Mouse (Mus musculus) G1E (cell line): ENCODE data around the gene Tbc1d25. TPM values are rescaled to one million over a fixed set of nuclear protein-coding genes. Genes with fewer than 3 reads are reported as not detected.

Source experiments
- ATAC-seq: 2 replicates; pipeline ENCODE4 v1.8.0; 2016; ENCODE audit warnings: mild to moderate bottlenecking; ENCODE audit not compliant: insufficient number of reproducible peaks, poor library complexity, low FRiP score, severe bottlenecking; ENCODE audit errors: extremely low read depth
- DNase-seq: peaks from one replicate; pipeline ENCODE4 v3.0.0; 2012; ENCODE audit warnings: low spot score
- H3K27me3 ChIP-seq: 2 replicates; pipeline ENCODE4 v1.6.1; 2012; ENCODE audit warnings: mild to moderate bottlenecking, low read length, inconsistent platforms; ENCODE audit not compliant: insufficient read depth
- H3K36me3 ChIP-seq: replicated peaks from 2 replicates; pipeline ENCODE3; 2012; ENCODE audit warnings: mild to moderate bottlenecking, inconsistent platforms
- H3K4me1 ChIP-seq: 2 replicates; pipeline ENCODE4 v1.6.1; 2012; ENCODE audit warnings: low read depth, low read length, inconsistent platforms, mixed read lengths; ENCODE audit not compliant: insufficient read depth
- H3K4me3 ChIP-seq: 2 replicates; pipeline ENCODE4 v1.5.1; 2012; ENCODE audit warnings: low read depth, mild to moderate bottlenecking, inconsistent platforms, low read length, moderate library complexity, mixed read lengths
- H3K9me3 ChIP-seq: replicated peaks from 2 replicates; pipeline ENCODE4 v1.6.1; 2012; ENCODE audit warnings: inconsistent platforms
- CTCF ChIP-seq: IDR thresholded peaks from 2 replicates; pipeline ENCODE4 v1.5.1; 2012; ENCODE audit warnings: low read depth, low read length, inconsistent platforms, mixed read lengths
- GATA1 ChIP-seq: IDR thresholded peaks from 2 replicates; pipeline ENCODE4 v1.6.1; 2012; ENCODE audit warnings: borderline replicate concordance, low read length, inconsistent platforms, mixed read lengths
- GATA2 ChIP-seq: IDR thresholded peaks from 2 replicates; pipeline ENCODE4 v1.6.1; 2012; ENCODE audit warnings: low read depth, low read length, inconsistent platforms, borderline replicate concordance
- POLR2AphosphoS5 ChIP-seq: IDR thresholded peaks from 2 replicates; pipeline ENCODE4 v1.6.1; 2012; ENCODE audit warnings: low read depth, low read length, inconsistent platforms; ENCODE audit not compliant: insufficient replicate concordance
- TAL1 ChIP-seq: conservative IDR thresholded peaks from 2 replicates; pipeline ENCODE4 v1.6.1; 2012; ENCODE audit warnings: low read depth, low read length, inconsistent platforms, mixed read lengths
- polyA plus RNA-seq: library from polyadenylated mRNA; stranded (reverse); fragments of >175 nt; gene quantifications from 2 replicates; pipeline ENCODE4 v1.2.3, GENCODE M21; 2012
- total RNA-seq, 2 experiments: library from RNA; stranded (forward) in 1 of 2; stranded (reverse) in 1 of 2; fragments of 200-1000 nt in 1 of 2; fragments of >200 nt in 1 of 2; fragmentation: Nextera tagmentation in 1 of 2; gene quantifications; 2 replicates each; pipeline ENCODE4 v1.2.3; 2014 to 2017

The Tbc1d25 gene
- total and polyA plus RNA-seq, 3 experiments, result 4.4 to 9.7 (median 6.5) TPM

DNA sequence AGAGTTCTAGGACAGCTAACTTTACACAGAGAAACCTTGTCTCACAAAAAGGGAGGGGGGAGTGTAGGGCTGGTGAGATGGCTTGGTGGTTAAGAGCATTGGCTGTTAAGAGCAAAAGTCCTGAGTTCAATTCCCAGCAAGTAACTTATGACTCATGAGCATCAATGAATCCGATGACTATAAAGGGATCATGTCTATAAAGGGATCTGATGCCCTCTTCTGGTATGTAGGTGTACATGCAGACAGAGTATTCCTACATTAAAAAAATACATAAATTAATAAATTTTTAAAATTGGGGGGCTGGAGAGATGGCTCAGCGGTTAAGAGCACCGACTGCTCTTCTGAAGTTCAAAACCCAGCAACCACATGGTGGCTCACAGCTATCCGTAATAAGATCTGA is 60.7 kb downstream of the Tbc1d25 start:
- Histone ChIP-seq H3K4me1 (peaks cover 5% of the 10 kb centered on the region), H3K4me3 (no peak overlapping the region), H3K36me3 (peaks cover 5% of the 10 kb centered on the region), H3K27me3 (no peaks in the 10 kb centered on the region), H3K9me3 (no peaks in the 10 kb centered on the region)
- ATAC-seq, result no peak
- TF ChIP-seq POLR2AphosphoS5, result no peak
- no peak for TF ChIP-seq CTCF
- TF ChIP-seq TAL1, result no peak
- no peak for TF ChIP-seq GATA1
- TF ChIP-seq GATA2, result no peak
- DNase-seq, result no peak

DNA sequence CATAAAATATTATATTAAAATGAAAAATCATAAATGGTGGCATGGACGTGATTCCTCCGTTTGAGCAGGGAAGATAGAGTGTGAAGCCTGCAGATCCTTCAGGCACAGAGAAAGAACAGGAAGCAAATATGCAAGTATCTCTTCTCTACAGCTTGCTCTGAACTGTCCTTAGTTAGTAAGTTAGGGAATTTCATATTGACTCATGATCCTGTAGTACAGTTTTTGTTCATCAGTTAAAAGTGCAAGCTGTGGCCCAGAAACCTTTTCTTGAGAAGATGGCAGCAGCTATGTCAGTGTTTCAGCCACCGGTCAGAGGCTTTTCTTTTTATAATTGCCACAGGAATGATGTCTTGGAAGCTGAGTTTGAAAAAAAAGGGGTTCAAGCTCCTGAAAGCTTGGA is 71.0 kb downstream of the Tbc1d25 start:
- Histone ChIP-seq H3K27me3 (no peaks in the 10 kb centered on the region), H3K36me3 (no peaks in the 10 kb centered on the region), H3K4me3 (no peak overlapping the region), H3K4me1 (peaks cover 24% of the 10 kb centered on the region), H3K9me3 (no peaks in the 10 kb centered on the region)
- TF ChIP-seq TAL1 (no peak), GATA1 (no peak), POLR2AphosphoS5 (no peak), GATA2 (no peak), CTCF (no peak)
- no peak for DNase-seq
- no peak for ATAC-seq

Other genes starting within 250 kb of the Tbc1d25 start
- gene Eras, start 247.6 kb downstream of the Tbc1d25 start, total RNA-seq (2014; fragmentation: Nextera tagmentation), result not detected in 2 replicates
- gene Eras, start 247.6 kb downstream of the Tbc1d25 start, total RNA-seq (2017), result not detected in 2 replicates
- gene Eras, start 247.6 kb downstream of the Tbc1d25 start, polyA plus RNA-seq, result not detected in 2 replicates
- gene Hdac6, start 228.3 kb downstream of the Tbc1d25 start, total RNA-seq (2014; fragmentation: Nextera tagmentation), result 14.5 and 17.2 TPM in 2 replicates
- gene Hdac6, start 228.3 kb downstream of the Tbc1d25 start, total RNA-seq (2017), result 5.5 and 8.9 TPM in 2 replicates
- 6.0 and 6.5 TPM in 2 replicates for gene Hdac6, start 228.3 kb downstream of the Tbc1d25 start, polyA plus RNA-seq
- 93.3 and 105 TPM in 2 replicates for gene Gata1, start 198.1 kb downstream of the Tbc1d25 start, total RNA-seq (2014; fragmentation: Nextera tagmentation)
- 38.1 and 41.0 TPM in 2 replicates for gene Gata1, start 198.1 kb downstream of the Tbc1d25 start, total RNA-seq (2017)
- gene Gata1, start 198.1 kb downstream of the Tbc1d25 start, polyA plus RNA-seq, result 46.2 and 48.8 TPM in 2 replicates
- gene Glod5, start 157.7 kb downstream of the Tbc1d25 start, total RNA-seq (2014; fragmentation: Nextera tagmentation), result not detected in 2 replicates
- gene Glod5, start 157.7 kb downstream of the Tbc1d25 start, total RNA-seq (2017), result not detected in 2 replicates
- gene Glod5, start 157.7 kb downstream of the Tbc1d25 start, polyA plus RNA-seq, result not detected in 2 replicates
- 64.5 and 66.6 TPM in 2 replicates for gene Suv39h1, start 101.4 kb downstream of the Tbc1d25 start, total RNA-seq (2014; fragmentation: Nextera tagmentation)
- gene Suv39h1, start 101.4 kb downstream of the Tbc1d25 start, total RNA-seq (2017), result 69.7 and 70.5 TPM in 2 replicates
- gene Suv39h1, start 101.4 kb downstream of the Tbc1d25 start, polyA plus RNA-seq, result 15.0 and 23.6 TPM in 2 replicates
- gene Was, start 85.7 kb downstream of the Tbc1d25 start, total RNA-seq (2014; fragmentation: Nextera tagmentation), result 86.1 and 101 TPM in 2 replicates
- 99.6 and 105 TPM in 2 replicates for gene Was, start 85.7 kb downstream of the Tbc1d25 start, total RNA-seq (2017)
- 198 and 247 TPM in 2 replicates for gene Was, start 85.7 kb downstream of the Tbc1d25 start, polyA plus RNA-seq
- gene Wdr13, start 43.3 kb downstream of the Tbc1d25 start, total RNA-seq (2014; fragmentation: Nextera tagmentation), result 22.2 and 31.1 TPM in 2 replicates
- 24.6 and 27.6 TPM in 2 replicates for gene Wdr13, start 43.3 kb downstream of the Tbc1d25 start, total RNA-seq (2017)
- 30.1 and 34.3 TPM in 2 replicates for gene Wdr13, start 43.3 kb downstream of the Tbc1d25 start, polyA plus RNA-seq
- 460 and 585 TPM in 2 replicates for gene Rbm3, start 30.3 kb downstream of the Tbc1d25 start, total RNA-seq (2014; fragmentation: Nextera tagmentation)
- gene Rbm3, start 30.3 kb downstream of the Tbc1d25 start, total RNA-seq (2017), result 1,150 and 1,311 TPM in 2 replicates
- gene Rbm3, start 30.3 kb downstream of the Tbc1d25 start, polyA plus RNA-seq, result 125 and 248 TPM in 2 replicates
- 11.1 and 17.1 TPM in 2 replicates for gene Ebp, start 17.3 kb upstream of the Tbc1d25 start, total RNA-seq (2014; fragmentation: Nextera tagmentation)
- 52.7 and 84.7 TPM in 2 replicates for gene Ebp, start 17.3 kb upstream of the Tbc1d25 start, total RNA-seq (2017)
- gene Ebp, start 17.3 kb upstream of the Tbc1d25 start, polyA plus RNA-seq, result 2.2 and 2.3 TPM in 2 replicates
- gene Porcn, start 30.3 kb upstream of the Tbc1d25 start, total RNA-seq (2014; fragmentation: Nextera tagmentation), result 4.6 and 5.5 TPM in 2 replicates
- 0.22 and 0.81 TPM in 2 replicates for gene Porcn, start 30.3 kb upstream of the Tbc1d25 start, total RNA-seq (2017)
- gene Porcn, start 30.3 kb upstream of the Tbc1d25 start, polyA plus RNA-seq, result 2.6 and 2.7 TPM in 2 replicates
- gene Ftsj1, start 76.2 kb upstream of the Tbc1d25 start, total RNA-seq (2014; fragmentation: Nextera tagmentation), result 29.2 and 44.0 TPM in 2 replicates
- 16.1 and 17.8 TPM in 2 replicates for gene Ftsj1, start 76.2 kb upstream of the Tbc1d25 start, total RNA-seq (2017)
- 10.3 and 11.5 TPM in 2 replicates for gene Ftsj1, start 76.2 kb upstream of the Tbc1d25 start, polyA plus RNA-seq
- gene Slc38a5, start 95.0 kb upstream of the Tbc1d25 start, total RNA-seq (2014; fragmentation: Nextera tagmentation), result 0.39 and 6.7 TPM in 2 replicates
- not detected in 2 replicates for gene Slc38a5, start 95.0 kb upstream of the Tbc1d25 start, total RNA-seq (2017)
- 0.10 and 0.32 TPM in 2 replicates for gene Slc38a5, start 95.0 kb upstream of the Tbc1d25 start, polyA plus RNA-seq
- 0.87 TPM in 1 of 2 replicates, not detected in the other for gene Ssxb10, start 151.2 kb upstream of the Tbc1d25 start, total RNA-seq (2014; fragmentation: Nextera tagmentation)
- not detected in 2 replicates for gene Ssxb10, start 151.2 kb upstream of the Tbc1d25 start, total RNA-seq (2017)
- gene Ssxb10, start 151.2 kb upstream of the Tbc1d25 start, polyA plus RNA-seq, result not detected in 2 replicates
- not detected in 2 replicates for gene Ssxb9, start 190.8 kb upstream of the Tbc1d25 start, total RNA-seq (2014; fragmentation: Nextera tagmentation)
- gene Ssxb9, start 190.8 kb upstream of the Tbc1d25 start, total RNA-seq (2017), result not detected in 2 replicates
- not detected in 2 replicates for gene Ssxb9, start 190.8 kb upstream of the Tbc1d25 start, polyA plus RNA-seq
- not detected in 2 replicates for gene Ssxb1, start 237.1 kb upstream of the Tbc1d25 start, total RNA-seq (2014; fragmentation: Nextera tagmentation)
- gene Ssxb1, start 237.1 kb upstream of the Tbc1d25 start, total RNA-seq (2017), result not detected in 2 replicates
- gene Ssxb1, start 237.1 kb upstream of the Tbc1d25 start, polyA plus RNA-seq, result not detected in 2 replicates